Mouse (Mus musculus) gonadal fat pad, adult 2 months (tissue): ENCODE data around the gene Prdm12. TPM values are rescaled to one million over a fixed set of nuclear protein-coding genes. Genes with fewer than 3 reads are reported as not detected.
"Not testable (repeated sequence)": the region's sequence is repeated elsewhere in the genome, so short reads cannot be mapped to it uniquely, and the experiment has no call there.

Experiments used
- DNase-seq: peaks from one replicate; pipeline ENCODE4 v3.0.0-alpha.2; 2012; ENCODE audit warnings: low read depth
- polyA plus RNA-seq: library from polyadenylated mRNA; depleted of rRNA; stranded (reverse); fragments of >200 nt; gene quantifications from 2 replicates; pipeline ENCODE4 v1.2.3, GENCODE M21; 2012

The Prdm12 gene
- polyA plus RNA-seq, 1 experiment = not detected

GRCm38 (mm10) chr2:31641929-31642328 is 2.1 kb downstream of the Prdm12 start:
- DNase-seq = no peak

- DNase-seq = no peak
These were observed 14.4 kb downstream of the Prdm12 start for GRCm38 (mm10) chr2:31653971-31654853.

GRCm38 (mm10) chr2:31654854-31655559 is 15.2 kb downstream of the Prdm12 start:
- no peak for DNase-seq

- DNase-seq = no peak
These were observed 16.5 kb downstream of the Prdm12 start for GRCm38 (mm10) chr2:31656374-31656773.

GRCm38 (mm10) chr2:31662939-31663803 is 23.3 kb downstream of the Prdm12 start:
- no peak for DNase-seq

GRCm38 (mm10) chr2:31663804-31664180 is 24.0 kb downstream of the Prdm12 start:
- no peak for DNase-seq

GRCm38 (mm10) chr2:31667332-31667731 is 27.5 kb downstream of the Prdm12 start:
- no peak for DNase-seq

GRCm38 (mm10) chr2:31670551-31671035 is 30.8 kb downstream of the Prdm12 start, which contains the start of gene Exosc2:
Gene Exosc2 (plus strand): TSS chr2:31670715.
- peak; percentile 58 for DNase-seq

GRCm38 (mm10) chr2:31678641-31679040 is 38.8 kb downstream of the Prdm12 start:
- DNase-seq = no peak

- not testable (repeated sequence) for DNase-seq
These were observed 41.3 kb downstream of the Prdm12 start for GRCm38 (mm10) chr2:31681051-31681707.

GRCm38 (mm10) chr2:31681731-31682235 is 41.9 kb downstream of the Prdm12 start:
- DNase-seq = no peak

- DNase-seq = no peak
These were observed 43.8 kb downstream of the Prdm12 start for GRCm38 (mm10) chr2:31683666-31684065.

GRCm38 (mm10) chr2:31688074-31688925 is 48.5 kb downstream of the Prdm12 start, which contains the start of gene Abl1:
Gene Abl1 (plus strand): TSS chr2:31688376.
- DNase-seq = peak; percentile 81

- no peak for DNase-seq
These were observed 49.2 kb downstream of the Prdm12 start for GRCm38 (mm10) chr2:31689045-31689444.

GRCm38 (mm10) chr2:31690063-31690462 is 50.2 kb downstream of the Prdm12 start:
- DNase-seq = no peak

- DNase-seq = no peak
These were observed 58.4 kb downstream of the Prdm12 start for GRCm38 (mm10) chr2:31698209-31698608.

GRCm38 (mm10) chr2:31700545-31701446 is 61.0 kb downstream of the Prdm12 start:
- no peak for DNase-seq

GRCm38 (mm10) chr2:31703226-31703625 is 63.4 kb downstream of the Prdm12 start:
- DNase-seq = no peak
